Mouse (Mus musculus): Measurements from ENCODE around the gene Rpl13a.
"Not testable (repeated sequence)": the region's sequence is repeated elsewhere in the genome, so short reads cannot be mapped to it uniquely, and the experiment has no call there.

Gene Rpl13a

GRCm38 (mm10) chr7:45113476-45113875, 15.1 kb downstream of the Rpl13a start:
- DNase-seq (ENCODE audit: low spot score in 2 of 2): no peak

GRCm38 (mm10) chr7:45112529-45112928, 16.0 kb downstream of the Rpl13a start:
- no peak for DNase-seq (ENCODE audit: low spot score in 2 of 2)

GRCm38 (mm10) chr7:45111940-45112339, 16.6 kb downstream of the Rpl13a start:
- no peak for DNase-seq (ENCODE audit: low spot score in 2 of 2)

- not testable (repeated sequence) for DNase-seq (ENCODE audit: low spot score in 2 of 2)
Measured at GRCm38 (mm10) chr7:45110089-45110488, 18.5 kb downstream of the Rpl13a start.

- no peak for DNase-seq (ENCODE audit: low spot score in 2 of 2)
Measured at GRCm38 (mm10) chr7:45107052-45107645, 21.4 kb downstream of the Rpl13a start.

GRCm38 (mm10) chr7:45106441-45106840, 22.1 kb downstream of the Rpl13a start:
- no peak for DNase-seq (ENCODE audit: low spot score in 2 of 2)

- DNase-seq (ENCODE audit: low spot score in 2 of 2): no peak
Measured at GRCm38 (mm10) chr7:45105491-45105890, 23.1 kb downstream of the Rpl13a start.

GRCm38 (mm10) chr7:45104941-45105340, 23.6 kb downstream of the Rpl13a start:
- DNase-seq (ENCODE audit: low spot score in 2 of 2): no peak

- peak; percentile 55 to 91 for DNase-seq (ENCODE audit: low spot score in 2 of 2)
Measured at GRCm38 (mm10) chr7:45103652-45104180, 24.8 kb downstream of the Rpl13a start, which contains the start of gene Fcgrt. TSS of gene Fcgrt (minus strand) at chr7:45103851.

- DNase-seq (ENCODE audit: low spot score in 2 of 2): no peak
Measured at GRCm38 (mm10) chr7:45102940-45103585, 25.5 kb downstream of the Rpl13a start.

- no peak for DNase-seq (ENCODE audit: low spot score in 2 of 2)
Measured at GRCm38 (mm10) chr7:45102441-45102840, 26.1 kb downstream of the Rpl13a start.

- no peak for DNase-seq (ENCODE audit: low spot score in 2 of 2)
Measured at GRCm38 (mm10) chr7:45100046-45100445, 28.5 kb downstream of the Rpl13a start.

GRCm38 (mm10) chr7:45098541-45099240, 29.9 kb downstream of the Rpl13a start:
- DNase-seq (ENCODE audit: low spot score in 2 of 2): no peak

- DNase-seq (ENCODE audit: low spot score in 2 of 2): no peak
Measured at GRCm38 (mm10) chr7:45097479-45097878, 31.1 kb downstream of the Rpl13a start.

GRCm38 (mm10) chr7:45095965-45096364, 32.6 kb downstream of the Rpl13a start:
- DNase-seq (ENCODE audit: low spot score in 2 of 2): not testable (repeated sequence)

GRCm38 (mm10) chr7:45095367-45095766, 33.2 kb downstream of the Rpl13a start:
- DNase-seq (ENCODE audit: low spot score in 2 of 2): no peak

GRCm38 (mm10) chr7:45094121-45094520, 34.4 kb downstream of the Rpl13a start:
- DNase-seq (ENCODE audit: low spot score in 2 of 2): no peak

- no peak for DNase-seq (ENCODE audit: low spot score in 2 of 2)
Measured at GRCm38 (mm10) chr7:45093516-45093905, 35.0 kb downstream of the Rpl13a start.

GRCm38 (mm10) chr7:45092828-45093515, 35.6 kb downstream of the Rpl13a start:
- no peak for DNase-seq (ENCODE audit: low spot score in 2 of 2)

GRCm38 (mm10) chr7:45092048-45092447, 36.5 kb downstream of the Rpl13a start, which contains the start of gene Rcn3:
TSS of gene Rcn3 (minus strand) at chr7:45092221.
- peak in 1 of 2 experiments; percentile 84 for DNase-seq (ENCODE audit: low spot score in 2 of 2)

- DNase-seq (ENCODE audit: low spot score in 2 of 2): no peak
Measured at GRCm38 (mm10) chr7:45091001-45091990, 37.3 kb downstream of the Rpl13a start.

Measured in urinary bladder, adult 18-20 months (tissue).